Mouse (Mus musculus): ENCODE measurements at regions not wholly inside any gene's neighbourhood (a gene's known extent, or its start where the extent isn't known, plus 50 kb on each side); places are given as distances from the start of the nearest gene placed in this dataset.

DNA sequence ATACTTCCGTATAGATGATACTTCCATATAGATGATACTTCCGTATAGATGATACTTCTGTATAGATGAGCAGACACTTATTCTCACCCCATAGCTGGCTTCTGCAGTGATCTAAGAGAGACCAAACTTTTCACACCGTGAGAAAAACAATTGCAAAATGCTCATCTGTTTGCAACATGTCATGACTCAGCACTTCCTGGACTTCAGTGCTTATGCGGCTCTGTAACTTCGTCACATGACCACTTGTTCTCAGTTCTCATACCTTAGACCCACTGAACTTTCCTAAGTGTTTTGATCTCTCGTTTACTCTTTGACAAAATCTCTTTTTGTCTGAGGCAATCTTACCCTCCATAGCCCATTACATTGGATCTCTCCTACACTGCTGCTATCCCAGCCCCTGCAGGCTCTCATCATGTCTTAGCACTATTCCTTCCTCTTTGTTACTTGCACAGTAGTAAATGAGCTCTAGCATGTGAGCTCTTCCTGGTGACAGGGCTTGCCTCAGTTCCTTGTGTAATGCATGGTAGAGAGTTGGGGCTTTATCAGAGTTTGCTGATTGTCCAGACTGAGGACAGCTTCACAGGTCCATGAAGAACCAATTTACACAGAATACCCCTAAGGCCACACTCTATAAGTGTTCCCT is 245.7 kb upstream of the Thrb start:
- no peak for TF ChIP-seq CTCF (IDR thresholded peaks at IDR 0.05; ENCODE audit: insufficient read depth, low read length)
- no peak for TF ChIP-seq POLR2A (IDR thresholded peaks at IDR 0.05; ENCODE audit: borderline replicate concordance, extremely low read depth, low read depth, low read length)
